Mouse (Mus musculus) cerebellum, postnatal 25 days (tissue): ENCODE results near the gene Tcf21.

Source experiments
- DNase-seq, 2 experiments: peaks; one replicate each; pipeline ENCODE4 v3.0.0; 2021; ENCODE audit warnings: mixed read lengths in 2 of 2

Tcf21 gene

GRCm38 (mm10) chr10:22815461-22816236, 4.3 kb downstream of the Tcf21 start:
- no peak for DNase-seq

GRCm38 (mm10) chr10:22814771-22815170, 5.2 kb downstream of the Tcf21 start:
- DNase-seq = no peak

- no peak for DNase-seq
Measured at GRCm38 (mm10) chr10:22814294-22814693, 5.7 kb downstream of the Tcf21 start.

GRCm38 (mm10) chr10:22813317-22813960, 6.5 kb downstream of the Tcf21 start:
- no peak for DNase-seq

- DNase-seq = no peak
Measured at GRCm38 (mm10) chr10:22811921-22812320, 8.1 kb downstream of the Tcf21 start.

GRCm38 (mm10) chr10:22782684-22783083, 37.3 kb downstream of the Tcf21 start:
- no peak for DNase-seq

- DNase-seq = peak in 1 of 2 experiments; percentile 15
Measured at GRCm38 (mm10) chr10:22781466-22781865, 38.5 kb downstream of the Tcf21 start.

- peak in 1 of 2 experiments; percentile 23 for DNase-seq
Measured at GRCm38 (mm10) chr10:22777939-22778338, 42.0 kb downstream of the Tcf21 start.

- DNase-seq = peak; percentile 76 to 82
Measured at GRCm38 (mm10) chr10:22776007-22776698, 43.8 kb downstream of the Tcf21 start.

- no peak for DNase-seq
Measured at GRCm38 (mm10) chr10:22775456-22775855, 44.5 kb downstream of the Tcf21 start.

- no peak for DNase-seq
Measured at GRCm38 (mm10) chr10:22774626-22775025, 45.3 kb downstream of the Tcf21 start.
